Mouse (Mus musculus) ovary, adult 18-20 months (tissue): ENCODE data around the gene Lsm7.
A peak's percentile ranks its signal among the peaks of the same experiment; 100 is the strongest.
"Not testable (repeated sequence)": the region's sequence is repeated elsewhere in the genome, so short reads cannot be mapped to it uniquely, and the experiment has no call there.

Experiments
- DNase-seq: peaks from one replicate; pipeline ENCODE4 v3.0.0; 2022; ENCODE audit warnings: low spot score, mixed read lengths

Gene Lsm7

DNA sequence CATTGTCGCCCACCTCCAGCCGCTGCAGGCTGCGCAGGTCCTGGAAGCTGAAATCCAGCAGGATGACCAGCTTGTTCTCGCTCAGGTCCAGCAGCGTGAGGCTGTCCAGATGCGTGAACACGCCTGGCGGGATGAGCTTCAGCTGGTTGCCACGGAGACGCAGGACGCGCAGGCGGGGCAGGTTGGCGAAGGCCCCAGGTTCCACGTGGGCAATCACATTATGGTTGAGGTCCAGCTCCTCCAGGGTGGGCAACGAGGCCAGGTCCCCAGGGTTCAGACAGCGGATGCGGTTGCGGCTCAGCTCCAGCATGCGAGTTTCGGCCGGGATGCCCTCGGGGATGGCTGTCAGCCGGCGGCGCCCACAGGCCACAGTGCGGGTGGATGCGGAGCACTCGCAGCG lies 19.4 kb downstream of the Lsm7 start:
- DNase-seq, result no peak

- DNase-seq, result no peak
Measured at GRCm38 (mm10) chr10:80832818-80833217, 22.2 kb downstream of the Lsm7 start.

DNA sequence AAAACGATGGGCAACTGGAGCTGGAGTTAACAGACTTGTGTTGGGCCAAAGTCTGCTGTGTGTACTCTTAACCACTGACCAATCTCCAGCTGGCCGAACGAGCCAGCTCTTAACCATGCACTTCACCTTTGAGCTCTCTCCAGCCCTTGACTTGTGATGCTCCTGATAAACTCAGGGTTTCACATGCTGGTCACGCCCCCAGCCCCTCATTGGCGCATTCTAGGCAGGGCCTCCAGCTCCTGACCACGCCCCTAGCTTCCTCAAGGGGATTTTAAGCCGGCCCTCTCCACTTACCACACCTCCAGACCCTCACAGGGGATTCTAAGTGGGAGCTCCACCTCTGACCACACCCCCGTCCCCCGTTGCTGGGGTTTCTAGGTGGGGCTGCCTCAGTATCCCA lies 23.9 kb downstream of the Lsm7 start:
- DNase-seq, result peak; percentile 51

DNA sequence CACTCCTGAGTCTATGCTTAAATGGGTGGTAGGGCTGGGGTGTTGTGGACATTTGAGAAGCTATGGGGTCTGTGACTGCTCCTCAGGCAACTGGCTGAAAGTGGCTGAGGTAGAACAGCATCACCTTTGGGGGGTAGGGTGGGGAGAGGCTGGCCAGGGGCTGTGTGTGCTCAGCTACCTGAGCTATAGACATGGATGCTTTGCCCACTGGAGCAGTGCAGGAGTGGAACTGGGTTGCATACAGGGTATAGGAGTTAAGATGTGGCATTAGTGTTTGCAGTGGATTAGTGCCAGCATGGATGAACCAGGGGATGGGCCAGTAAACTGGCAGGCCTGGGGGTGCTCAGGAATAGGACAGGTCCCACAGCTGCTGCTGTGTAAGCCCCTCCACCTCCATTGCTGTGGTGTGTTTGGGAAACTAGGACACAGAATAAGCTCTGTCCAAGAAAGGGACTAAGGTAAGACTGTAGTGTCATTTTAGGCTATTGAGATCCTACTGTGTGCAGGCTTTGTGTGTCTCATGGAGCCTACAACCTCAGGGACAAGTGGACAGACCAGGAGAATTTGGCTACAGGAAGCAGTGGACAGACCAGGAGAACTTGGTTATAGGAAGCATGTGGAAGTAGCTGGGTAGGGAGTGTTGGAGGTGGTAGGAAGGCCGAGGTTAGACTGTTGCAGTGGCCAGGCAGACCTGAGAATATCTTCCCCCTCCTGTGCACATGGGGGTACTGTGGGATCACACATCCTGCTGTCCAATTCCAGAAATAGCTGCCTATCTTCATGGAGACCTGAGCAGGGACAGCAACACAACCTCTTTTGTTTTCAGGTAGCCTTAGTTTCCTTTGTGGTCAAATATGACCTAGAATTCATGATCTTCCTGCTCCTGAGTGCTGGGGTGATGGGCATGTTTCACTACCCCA lies 25.4 kb downstream of the Lsm7 start:
- no peak for DNase-seq

DNA sequence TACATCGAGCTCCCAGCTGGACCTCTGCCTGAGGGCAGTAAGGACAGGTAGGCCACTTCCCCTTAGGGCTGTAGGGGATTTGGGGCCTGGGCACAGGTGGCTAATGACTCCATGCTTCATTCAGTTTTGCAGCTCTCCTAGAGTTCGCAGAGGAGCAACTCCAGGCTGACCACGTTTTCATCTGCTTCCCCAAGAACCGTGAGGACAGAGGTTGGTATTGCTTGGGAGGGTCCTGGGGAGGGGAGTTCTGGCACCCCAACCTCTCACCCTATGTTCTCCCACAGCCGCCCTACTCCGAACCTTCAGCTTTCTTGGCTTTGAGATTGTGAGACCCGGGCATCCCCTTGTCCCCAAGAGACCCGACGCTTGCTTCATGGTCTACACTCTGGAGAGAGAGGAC lies 26.4 kb downstream of the Lsm7 start:
- DNase-seq, result not testable (repeated sequence)

- DNase-seq, result no peak
Measured at GRCm38 (mm10) chr10:80827870-80828420, 27.1 kb downstream of the Lsm7 start.

GRCm38 (mm10) chr10:80827063-80827869 lies 27.7 kb downstream of the Lsm7 start:
- no peak for DNase-seq

GRCm38 (mm10) chr10:80826151-80827062 lies 28.6 kb downstream of the Lsm7 start, which contains the start of gene Oaz1:
Gene Oaz1, plus strand, starts transcription at chr10:80826656.
- DNase-seq, result peak; percentile 99

GRCm38 (mm10) chr10:80824827-80825226 lies 30.2 kb downstream of the Lsm7 start:
- DNase-seq, result no peak

DNA sequence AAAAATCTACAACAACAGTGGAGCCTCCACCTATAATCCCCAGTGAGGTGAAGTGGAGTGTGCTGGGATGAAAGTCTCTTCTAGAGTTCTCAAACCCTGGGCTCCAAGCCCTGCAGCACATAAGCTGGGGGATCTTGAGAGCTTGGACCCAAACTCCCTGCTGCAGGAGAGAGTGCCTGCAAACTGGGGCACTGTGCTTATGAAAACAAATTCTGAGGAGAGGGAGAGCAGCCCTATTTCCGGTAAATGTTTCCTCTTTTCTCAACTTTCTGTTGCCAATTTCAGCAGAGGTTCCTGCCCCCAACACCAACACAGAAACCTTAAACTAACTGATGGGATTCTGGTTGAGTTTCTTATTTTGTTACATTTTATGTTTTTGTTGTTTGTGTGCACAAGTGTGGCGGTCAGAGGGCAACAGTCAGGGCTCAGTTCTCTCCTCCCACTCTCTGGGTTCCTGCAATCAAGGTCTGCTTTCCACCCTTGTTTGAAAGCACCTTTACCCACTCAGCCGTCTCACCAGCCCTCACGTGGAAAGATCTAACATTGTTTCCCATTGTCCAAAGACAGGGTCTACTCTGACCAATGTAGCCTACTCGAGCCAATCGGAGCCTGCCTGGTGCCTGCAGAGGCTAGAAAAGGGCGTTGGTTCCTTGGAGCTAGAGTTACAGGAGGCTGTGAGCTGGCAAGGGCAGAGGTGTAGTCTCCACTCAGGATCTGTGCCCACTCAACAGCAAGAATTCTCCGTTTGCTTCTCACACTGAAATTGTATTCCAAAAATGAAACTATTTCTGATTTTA lies 31.0 kb downstream of the Lsm7 start:
- DNase-seq, result no peak

DNA sequence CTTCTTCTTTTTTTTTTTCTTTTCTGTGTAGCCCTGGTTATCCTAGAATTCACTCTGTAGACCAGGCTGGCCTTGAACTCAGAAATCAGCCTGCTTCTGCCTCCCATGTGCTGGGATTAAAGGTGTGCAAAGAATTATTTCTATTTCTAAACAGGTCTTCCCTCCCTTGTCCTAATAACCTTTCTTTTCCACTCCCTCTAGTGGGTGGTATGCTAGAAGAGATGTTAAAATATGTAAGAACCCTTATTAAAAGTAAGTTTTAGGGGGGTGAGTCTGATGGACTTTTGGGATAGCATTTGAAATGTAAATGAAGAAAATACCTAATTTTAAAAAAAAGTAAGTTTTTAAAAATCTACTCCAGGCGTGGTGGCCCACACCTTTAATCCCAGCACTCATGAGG lies 31.7 kb downstream of the Lsm7 start:
- DNase-seq, result no peak

- DNase-seq, result no peak
Measured at GRCm38 (mm10) chr10:80822528-80822927, 32.5 kb downstream of the Lsm7 start.

GRCm38 (mm10) chr10:80821991-80822390 lies 33.0 kb downstream of the Lsm7 start:
- DNase-seq, result no peak

DNA sequence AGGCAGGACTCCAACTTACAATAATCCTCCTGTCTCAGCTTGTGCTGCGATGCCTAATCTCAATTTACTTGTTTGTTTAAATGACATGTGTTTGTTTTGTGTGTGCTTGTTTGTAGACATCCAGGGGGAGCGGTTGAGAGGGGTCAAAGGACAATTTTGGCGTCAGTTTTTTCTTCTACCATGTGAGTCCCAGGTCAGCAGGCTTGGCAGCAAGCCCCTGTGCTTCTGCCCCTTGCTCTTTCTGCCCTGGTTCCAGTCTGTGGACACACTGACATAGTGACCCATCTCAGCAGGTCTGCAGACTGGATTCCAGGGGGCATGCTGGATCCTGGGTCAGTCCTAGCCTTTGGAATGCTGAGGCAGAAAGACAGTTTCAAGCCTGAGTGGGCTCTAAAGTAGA lies 35.6 kb downstream of the Lsm7 start:
- no peak for DNase-seq

DNA sequence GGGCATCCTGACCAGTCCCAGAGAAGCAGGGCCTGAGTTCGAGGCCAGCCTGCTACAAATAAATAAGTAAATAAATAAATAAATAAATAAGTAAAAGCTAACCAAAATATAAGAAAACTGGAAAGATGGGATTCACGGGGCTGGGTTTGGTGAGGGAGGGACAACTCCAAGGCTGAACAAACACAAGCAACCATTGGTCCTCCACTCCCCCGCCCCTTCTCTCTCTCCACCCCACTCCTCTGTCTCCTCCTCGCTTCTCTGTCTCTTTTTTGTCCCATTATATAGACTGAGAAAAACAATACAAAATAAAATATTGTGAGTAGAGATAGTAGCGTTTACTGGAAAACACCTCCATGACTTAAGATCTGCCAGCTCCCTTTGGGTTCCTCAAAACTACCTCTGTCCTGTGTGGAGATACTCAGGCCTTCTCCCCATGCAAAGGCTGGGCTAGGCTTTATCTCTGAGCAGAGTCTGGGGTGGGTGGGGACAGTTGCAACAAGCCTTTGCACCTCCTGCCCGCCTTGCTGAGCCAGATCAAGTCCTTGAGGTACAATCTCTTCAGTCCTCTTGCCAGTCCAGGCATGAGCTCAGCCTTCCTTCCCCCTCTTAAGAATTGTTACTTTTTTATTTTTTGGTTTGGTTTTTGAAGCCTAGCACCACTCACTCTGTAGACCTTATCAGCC lies 36.3 kb downstream of the Lsm7 start:
- DNase-seq, result no peak

DNA sequence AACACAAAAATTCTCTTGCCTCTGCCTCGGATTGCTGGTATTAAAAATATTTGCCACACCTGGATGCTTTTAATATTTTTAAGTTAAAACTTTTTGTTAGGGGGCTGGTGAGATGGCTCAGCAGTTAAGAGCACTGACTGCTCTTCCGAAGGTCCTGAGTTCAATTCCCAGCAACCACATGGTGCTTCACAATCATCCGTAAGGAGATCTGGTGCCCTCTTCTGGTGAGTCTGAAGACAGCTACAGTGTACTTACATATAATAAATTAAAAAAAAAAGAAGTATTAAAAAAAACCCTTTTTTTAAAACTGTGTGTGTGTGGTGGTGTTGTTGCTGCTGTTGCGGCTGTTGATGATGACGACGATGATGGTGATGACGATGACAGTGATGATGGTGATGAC lies 37.1 kb downstream of the Lsm7 start:
- not testable (repeated sequence) for DNase-seq

DNA sequence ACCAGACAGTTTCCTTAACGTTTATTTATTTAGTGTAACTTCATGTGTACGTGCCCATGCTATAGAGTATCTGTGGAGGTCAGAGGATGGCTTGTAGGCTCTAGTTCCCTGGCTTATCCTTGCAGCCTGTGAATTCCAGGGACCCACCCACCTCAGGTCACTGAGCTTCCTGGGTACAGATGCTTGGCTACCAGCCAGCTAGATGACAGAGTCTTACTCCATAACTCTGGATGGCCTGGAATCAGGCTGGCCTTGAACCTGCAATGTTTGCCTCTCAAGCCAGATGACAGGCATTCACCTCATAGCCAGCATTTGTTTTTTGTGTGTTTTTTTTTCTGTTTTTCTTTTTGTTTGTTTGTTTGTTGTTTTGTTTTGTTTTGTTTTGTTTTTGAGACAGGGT lies 37.8 kb downstream of the Lsm7 start:
- no peak for DNase-seq

DNA sequence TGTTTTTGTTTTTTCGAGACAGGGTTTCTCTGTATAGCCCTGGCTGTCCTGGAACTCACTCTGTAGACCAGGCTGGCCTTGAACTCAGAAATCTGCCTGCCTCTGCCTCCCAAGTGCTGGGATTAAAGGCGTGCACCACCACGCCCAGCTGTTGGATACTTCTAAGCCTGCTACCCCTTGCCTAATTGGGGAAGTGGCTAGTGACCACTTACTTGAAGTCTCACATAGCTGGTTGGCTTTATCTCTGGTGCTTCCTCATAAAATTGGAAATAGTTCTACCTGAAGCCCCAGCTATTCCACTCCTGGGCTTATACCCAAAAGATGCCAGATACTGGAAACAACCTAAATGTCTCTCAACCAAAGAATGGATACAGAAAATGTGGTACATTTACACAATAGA lies 38.7 kb downstream of the Lsm7 start:
- not testable (repeated sequence) for DNase-seq

GRCm38 (mm10) chr10:80814800-80815199 lies 40.2 kb downstream of the Lsm7 start:
- DNase-seq, result no peak

DNA sequence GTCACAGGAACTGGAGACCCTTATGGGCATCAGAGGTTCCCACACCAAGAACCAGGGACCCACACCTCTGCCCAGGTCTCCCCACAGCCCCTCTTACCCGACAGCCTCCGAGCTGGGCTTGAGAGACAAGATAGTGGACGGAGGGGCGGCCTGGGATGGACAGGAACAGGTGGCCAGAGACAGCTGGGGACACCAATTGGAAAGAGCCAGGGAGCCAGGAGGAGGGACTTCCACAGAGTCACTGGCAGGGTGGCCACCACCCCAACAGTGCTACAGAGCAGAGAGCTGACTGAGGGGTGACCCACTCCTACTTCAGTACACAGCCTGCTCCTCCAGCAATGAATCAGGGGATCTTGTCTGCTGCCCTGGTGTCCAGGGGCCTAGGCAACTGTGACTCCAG lies 41.6 kb downstream of the Lsm7 start, which contains the start of gene Jsrp1:
Gene Jsrp1, minus strand, starts transcription at position 133 of the 400 bp plus-strand sequence.
- no peak for DNase-seq
